Mouse (Mus musculus): ENCODE data around the gene Ceacam2. TPM values are rescaled to one million over a fixed set of nuclear protein-coding genes. Genes with fewer than 3 reads are reported as not detected.
"Not testable (repeated sequence)": the region's sequence is repeated elsewhere in the genome, so short reads cannot be mapped to it uniquely, and the experiment has no call there.

The Ceacam2 gene
- polyA plus RNA-seq, 1 experiment from 2014 or later, result not detected

DNA sequence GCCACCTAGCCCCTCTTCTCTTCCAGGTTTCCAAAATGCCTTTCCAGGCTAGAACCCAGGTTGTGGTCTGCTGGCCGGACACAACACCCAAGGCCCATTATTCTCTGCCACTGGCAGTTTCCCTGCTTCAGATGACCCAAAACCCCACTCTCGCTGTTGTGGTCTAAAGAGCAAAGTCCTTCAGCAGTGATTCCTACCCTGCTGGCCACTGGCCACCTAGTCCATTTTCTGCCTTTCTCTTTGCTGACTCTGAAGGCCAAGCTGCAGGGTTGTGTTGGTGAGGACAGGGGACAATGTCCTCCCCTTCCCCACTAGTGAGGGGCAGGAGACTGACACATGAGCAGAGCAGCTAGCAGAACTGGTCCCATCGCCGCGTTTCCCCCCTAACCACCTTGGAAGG is 35.4 kb upstream of the Ceacam2 start:
- Histone ChIP-seq H3K27ac (replicated peaks; ENCODE audit: low read depth, low read length) (no peak overlapping the region), H3K9me3 (ENCODE audit: control insufficient read depth, low read length) (no peaks in the 10 kb centered on the region), H3K4me2 (ENCODE audit: low read depth, severe bottlenecking) (no peak overlapping the region), H3K4me1 (ENCODE audit: control insufficient read depth, insufficient read depth, low read length) (no peaks in the 10 kb centered on the region), H3K9ac (ENCODE audit: low read length) (no peak overlapping the region), H3K4me3 (ENCODE audit: low read depth, low read length) (no peak overlapping the region), H3K27me3 (ENCODE audit: control insufficient read depth, insufficient read depth, low read length) (no peaks in the 10 kb centered on the region), H3K36me3 (ENCODE audit: control insufficient read depth, insufficient read depth, low read length) (no peaks in the 10 kb centered on the region)
- ATAC-seq (ENCODE audit: insufficient number of reproducible peaks, low FRiP score, low TSS enrichment, low read depth), result no peak
- no peak for DNase-seq (ENCODE audit: low spot score)
- 78% methylated on average over 5 of the region's 5 CpGs for WGBS

DNA sequence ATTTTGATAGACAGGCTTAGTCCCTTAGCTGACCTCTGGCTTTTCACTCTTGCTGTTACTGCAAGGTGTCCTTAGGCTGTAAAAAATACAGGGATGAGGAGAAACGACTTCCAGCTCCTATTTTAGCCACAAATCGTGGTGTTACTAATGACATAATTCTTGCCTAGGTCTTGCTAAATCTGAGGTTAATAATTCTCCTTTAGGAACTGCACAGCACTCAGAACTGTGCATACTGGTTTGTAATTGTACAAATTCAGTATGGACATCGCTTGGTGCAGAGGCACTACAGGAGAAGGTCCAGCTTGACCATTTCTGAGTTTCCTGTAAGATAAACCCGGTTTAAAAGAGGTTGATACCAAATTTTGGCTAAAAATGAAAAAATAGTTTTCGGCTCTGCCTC is 34.1 kb upstream of the Ceacam2 start:
- not testable (repeated sequence) for H3K27me3 ChIP-seq (ENCODE audit: control insufficient read depth, insufficient read depth, low read length); H3K9ac ChIP-seq (ENCODE audit: low read length); H3K9me3 ChIP-seq (ENCODE audit: control insufficient read depth, low read length); H3K27ac ChIP-seq (replicated peaks; ENCODE audit: low read depth, low read length); H3K36me3 ChIP-seq (ENCODE audit: control insufficient read depth, insufficient read depth, low read length); H3K4me2 ChIP-seq (ENCODE audit: low read depth, severe bottlenecking); DNase-seq (ENCODE audit: low spot score); H3K4me1 ChIP-seq (ENCODE audit: control insufficient read depth, insufficient read depth, low read length); H3K4me3 ChIP-seq (ENCODE audit: low read depth, low read length); ATAC-seq (ENCODE audit: insufficient number of reproducible peaks, low FRiP score, low TSS enrichment, low read depth)
- WGBS, result 78% methylated on average over 5 of the region's 5 CpGs

DNA sequence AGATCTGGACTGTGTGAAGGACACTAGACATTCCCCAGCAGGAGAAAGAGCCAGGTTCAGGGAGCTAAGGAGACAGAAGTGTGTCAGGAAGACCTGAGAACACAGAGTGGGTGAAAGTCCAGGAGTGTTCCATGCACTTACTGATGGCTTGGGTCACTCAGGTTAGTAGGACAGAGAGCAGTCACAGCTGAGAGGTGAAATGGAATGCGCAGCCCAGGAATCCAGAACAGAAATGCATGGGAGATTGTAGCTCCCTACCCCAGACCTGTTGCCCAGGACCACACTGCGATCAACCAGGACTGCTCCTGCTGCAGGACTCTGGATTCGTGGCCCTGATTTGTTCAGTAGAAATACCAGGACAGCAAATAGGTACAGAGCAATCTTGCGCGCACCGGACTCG is 29.1 kb upstream of the Ceacam2 start:
- Histone ChIP-seq H3K27ac (replicated peaks; ENCODE audit: low read depth, low read length) (no peak overlapping the region), H3K9ac (ENCODE audit: low read length) (no peak overlapping the region), H3K4me3 (ENCODE audit: low read depth, low read length) (no peak overlapping the region), H3K9me3 (ENCODE audit: control insufficient read depth, low read length) (no peaks in the 10 kb centered on the region; the same call in 1 of the 2 replicates), H3K36me3 (ENCODE audit: control insufficient read depth, insufficient read depth, low read length) (no peaks in the 10 kb centered on the region), H3K27me3 (ENCODE audit: control insufficient read depth, insufficient read depth, low read length) (no peaks in the 10 kb centered on the region), H3K4me1 (ENCODE audit: control insufficient read depth, insufficient read depth, low read length) (no peaks in the 10 kb centered on the region), H3K4me2 (ENCODE audit: low read depth, severe bottlenecking) (no peak overlapping the region)
- ATAC-seq (ENCODE audit: insufficient number of reproducible peaks, low FRiP score, low TSS enrichment, low read depth) (no peak), DNase-seq (ENCODE audit: low spot score) (no peak)
- 93% methylated on average over 7 of the region's 7 CpGs for WGBS

DNA sequence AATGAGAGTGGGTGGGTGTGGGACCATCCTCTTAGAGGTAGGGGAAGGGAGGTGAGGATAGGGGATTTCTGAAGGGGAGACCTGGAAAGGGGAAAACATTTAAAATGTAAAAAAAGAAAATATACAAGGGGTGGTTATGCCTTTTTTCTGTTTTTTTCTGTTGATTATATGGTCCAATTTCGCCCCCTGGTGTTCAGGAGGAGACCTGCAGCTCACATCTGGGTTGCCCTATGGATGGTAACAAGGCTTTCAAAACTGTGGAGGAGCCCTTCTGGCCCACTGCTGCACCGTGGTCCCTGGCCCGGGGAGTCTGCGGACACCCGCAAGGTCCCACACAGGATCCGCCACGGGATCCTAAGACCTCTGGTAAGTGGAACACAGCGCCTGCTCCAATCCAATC is 1.8 kb upstream of the Ceacam2 start:
- H3K9me3 ChIP-seq (ENCODE audit: control insufficient read depth, low read length); H3K9ac ChIP-seq (ENCODE audit: low read length); ATAC-seq (ENCODE audit: insufficient number of reproducible peaks, low FRiP score, low TSS enrichment, low read depth); H3K27me3 ChIP-seq (ENCODE audit: control insufficient read depth, insufficient read depth, low read length); H3K4me3 ChIP-seq (ENCODE audit: low read depth, low read length); H3K4me2 ChIP-seq (ENCODE audit: low read depth, severe bottlenecking); H3K4me1 ChIP-seq (ENCODE audit: control insufficient read depth, insufficient read depth, low read length); DNase-seq (ENCODE audit: low spot score); H3K27ac ChIP-seq (replicated peaks; ENCODE audit: low read depth, low read length); H3K36me3 ChIP-seq (ENCODE audit: control insufficient read depth, insufficient read depth, low read length): not testable (repeated sequence)
- whole genome bisulfite sequencing, result 74% methylated on average over 8 of the region's 8 CpGs

DNA sequence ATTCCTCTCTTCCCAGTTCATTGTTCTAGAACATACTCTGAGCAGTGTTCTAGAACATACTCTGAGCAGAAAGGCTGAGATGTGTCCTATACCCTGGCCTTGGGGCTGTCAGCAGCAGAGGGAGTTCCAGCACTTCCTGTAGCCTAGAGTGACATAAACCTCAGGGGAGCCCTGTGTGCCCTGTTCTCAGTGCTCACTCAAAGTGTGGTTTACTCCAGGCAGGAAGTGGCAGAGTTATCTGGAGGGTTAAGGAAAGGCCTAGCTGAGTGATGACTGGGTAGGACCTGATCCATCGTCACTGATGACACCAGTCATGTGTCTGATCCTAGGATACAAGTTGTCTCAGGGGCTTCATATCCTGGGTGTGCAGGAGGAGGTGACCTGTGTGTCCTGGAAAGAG is 297 bp upstream of the Ceacam2 start:
- no CpG with 5 or more reads among the region's 1 CpGs for whole genome bisulfite sequencing
- H3K9me3 ChIP-seq (ENCODE audit: control insufficient read depth, low read length); H3K27ac ChIP-seq (replicated peaks; ENCODE audit: low read depth, low read length); DNase-seq (ENCODE audit: low spot score); H3K4me2 ChIP-seq (ENCODE audit: low read depth, severe bottlenecking); H3K4me3 ChIP-seq (ENCODE audit: low read depth, low read length); H3K36me3 ChIP-seq (ENCODE audit: control insufficient read depth, insufficient read depth, low read length); H3K27me3 ChIP-seq (ENCODE audit: control insufficient read depth, insufficient read depth, low read length); H3K9ac ChIP-seq (ENCODE audit: low read length); H3K4me1 ChIP-seq (ENCODE audit: control insufficient read depth, insufficient read depth, low read length); ATAC-seq (ENCODE audit: insufficient number of reproducible peaks, low FRiP score, low TSS enrichment, low read depth): not testable (repeated sequence)

DNA sequence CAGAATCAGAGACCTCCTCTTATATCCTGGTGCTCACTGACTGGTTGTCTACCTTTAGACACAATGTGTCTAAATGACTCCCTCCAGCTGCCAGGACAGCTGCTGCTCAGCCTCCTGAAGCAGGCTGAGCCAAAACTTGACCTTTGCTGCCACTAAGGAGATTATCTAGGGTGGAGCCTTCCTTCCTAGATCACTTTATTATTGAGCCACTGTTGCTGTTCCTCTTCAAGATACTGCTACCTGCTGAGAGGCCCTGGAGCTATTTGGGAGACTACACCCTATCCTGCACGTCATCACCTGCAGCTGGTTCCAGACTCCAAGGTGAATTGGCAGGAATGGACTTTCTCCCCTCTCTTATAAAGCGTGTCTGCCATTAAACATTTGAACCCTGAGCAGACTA is 8.8 kb downstream of the Ceacam2 start:
- Histone ChIP-seq H3K27ac (replicated peaks; ENCODE audit: low read depth, low read length) (no peak overlapping the region), H3K9me3 (ENCODE audit: control insufficient read depth, low read length) (no peaks in the 10 kb centered on the region), H3K4me3 (ENCODE audit: low read depth, low read length) (no peak overlapping the region), H3K27me3 (ENCODE audit: control insufficient read depth, insufficient read depth, low read length) (no peaks in the 10 kb centered on the region), H3K4me2 (ENCODE audit: low read depth, severe bottlenecking) (no peak overlapping the region), H3K36me3 (ENCODE audit: control insufficient read depth, insufficient read depth, low read length) (no peaks in the 10 kb centered on the region), H3K9ac (ENCODE audit: low read length) (no peak overlapping the region), H3K4me1 (ENCODE audit: control insufficient read depth, insufficient read depth, low read length) (no peaks in the 10 kb centered on the region)
- DNase-seq (ENCODE audit: low spot score) (no peak), ATAC-seq (ENCODE audit: insufficient number of reproducible peaks, low FRiP score, low TSS enrichment, low read depth) (no peak)
- 83% methylated on average over 2 of the region's 2 CpGs for WGBS

DNA sequence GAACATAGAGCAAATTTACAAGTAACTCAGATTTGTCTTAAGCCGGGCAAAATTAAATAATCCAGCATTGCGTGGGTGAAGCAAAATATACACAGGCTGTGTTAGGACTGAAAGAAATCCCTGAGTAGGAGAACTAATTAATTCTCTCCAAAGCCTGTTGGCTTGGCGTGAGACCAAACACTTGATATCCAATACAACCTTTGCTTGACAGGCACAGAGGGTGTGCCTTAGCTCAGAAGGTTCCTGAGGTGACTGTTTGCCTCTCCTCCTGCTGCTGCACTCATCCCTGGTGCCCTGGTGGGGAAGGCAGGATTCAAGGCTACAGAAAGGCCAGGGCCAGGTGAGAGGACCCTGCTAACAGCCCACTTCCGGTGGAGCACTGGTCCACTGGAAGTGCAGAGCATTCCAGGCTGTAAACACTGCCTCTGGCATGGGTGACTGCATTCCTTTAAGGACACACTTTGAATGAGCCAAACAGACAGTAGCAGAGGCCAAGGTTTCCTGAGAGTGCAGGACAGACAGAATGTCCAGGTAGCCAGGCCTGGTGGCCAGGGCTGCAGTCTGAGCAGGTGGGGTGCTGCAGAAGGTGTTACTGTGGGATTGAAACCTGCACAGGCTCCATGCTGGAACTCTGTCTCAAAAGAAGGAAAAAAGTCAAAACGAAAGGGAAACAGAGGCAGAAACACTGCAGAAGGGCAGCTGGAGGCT is 23.4 kb downstream of the Ceacam2 start:
- H3K27me3 ChIP-seq (ENCODE audit: control insufficient read depth, insufficient read depth, low read length); H3K4me1 ChIP-seq (ENCODE audit: control insufficient read depth, insufficient read depth, low read length); H3K27ac ChIP-seq (replicated peaks; ENCODE audit: low read depth, low read length); H3K4me2 ChIP-seq (ENCODE audit: low read depth, severe bottlenecking); H3K4me3 ChIP-seq (ENCODE audit: low read depth, low read length); H3K36me3 ChIP-seq (ENCODE audit: control insufficient read depth, insufficient read depth, low read length); DNase-seq (ENCODE audit: low spot score); ATAC-seq (ENCODE audit: insufficient number of reproducible peaks, low FRiP score, low TSS enrichment, low read depth); H3K9ac ChIP-seq (ENCODE audit: low read length); H3K9me3 ChIP-seq (ENCODE audit: control insufficient read depth, low read length): not testable (repeated sequence)
- WGBS, result 85% methylated on average over 2 of the region's 5 CpGs

DNA sequence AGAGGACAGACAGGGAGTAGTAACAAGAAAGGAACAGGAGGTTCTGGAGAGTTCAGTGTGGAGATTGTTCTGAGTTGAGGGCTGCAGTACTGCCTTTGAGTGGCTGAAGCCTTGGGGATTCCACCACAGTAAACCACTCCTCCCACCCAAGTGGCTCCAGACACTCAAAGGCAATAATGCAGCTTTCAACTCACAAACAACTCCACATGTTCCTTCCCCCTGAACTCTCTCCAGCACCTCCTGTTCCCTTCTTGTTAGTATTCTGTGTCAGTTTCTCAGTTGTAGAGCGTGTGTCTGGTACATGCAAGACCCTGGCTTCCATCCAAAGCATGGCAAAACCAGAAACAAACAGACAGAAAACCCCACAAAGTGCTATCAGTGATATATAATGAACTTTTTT is 24.0 kb downstream of the Ceacam2 start:
- H3K36me3 ChIP-seq (ENCODE audit: control insufficient read depth, insufficient read depth, low read length); ATAC-seq (ENCODE audit: insufficient number of reproducible peaks, low FRiP score, low TSS enrichment, low read depth); H3K4me1 ChIP-seq (ENCODE audit: control insufficient read depth, insufficient read depth, low read length); H3K27me3 ChIP-seq (ENCODE audit: control insufficient read depth, insufficient read depth, low read length); H3K9me3 ChIP-seq (ENCODE audit: control insufficient read depth, low read length); H3K27ac ChIP-seq (replicated peaks; ENCODE audit: low read depth, low read length); H3K4me3 ChIP-seq (ENCODE audit: low read depth, low read length); H3K9ac ChIP-seq (ENCODE audit: low read length); H3K4me2 ChIP-seq (ENCODE audit: low read depth, severe bottlenecking); DNase-seq (ENCODE audit: low spot score): not testable (repeated sequence)
- 67% methylated on average over 1 of the region's 1 CpGs for WGBS

DNA sequence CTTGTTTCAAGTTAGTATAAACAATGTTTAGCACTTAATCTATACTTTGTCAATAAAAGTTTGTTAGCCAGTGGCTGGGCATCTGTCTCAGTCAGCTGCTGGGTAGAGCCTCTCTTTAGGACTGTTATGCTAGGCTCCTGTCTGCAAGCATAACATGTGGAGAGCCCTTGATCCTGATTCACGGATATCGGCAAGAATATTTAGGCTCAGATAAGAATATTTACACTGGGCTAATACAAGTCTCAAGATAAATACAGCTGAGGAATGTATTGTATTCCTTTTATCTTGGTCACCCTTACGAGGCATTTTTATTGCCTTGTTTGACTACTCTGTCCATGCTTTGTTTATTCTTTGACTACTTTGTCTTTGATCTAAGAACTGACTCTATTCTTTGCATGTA is 29.7 kb downstream of the Ceacam2 start:
- ATAC-seq (ENCODE audit: insufficient number of reproducible peaks, low FRiP score, low TSS enrichment, low read depth) (no peak), DNase-seq (ENCODE audit: low spot score) (no peak)
- Histone ChIP-seq H3K27ac (replicated peaks; ENCODE audit: low read depth, low read length) (no peak overlapping the region), H3K4me1 (ENCODE audit: control insufficient read depth, insufficient read depth, low read length) (no peaks in the 10 kb centered on the region), H3K27me3 (ENCODE audit: control insufficient read depth, insufficient read depth, low read length) (no peaks in the 10 kb centered on the region), H3K36me3 (ENCODE audit: control insufficient read depth, insufficient read depth, low read length) (no peaks in the 10 kb centered on the region), H3K4me2 (ENCODE audit: low read depth, severe bottlenecking) (no peak overlapping the region), H3K9ac (ENCODE audit: low read length) (no peak overlapping the region), H3K9me3 (ENCODE audit: control insufficient read depth, low read length) (no peaks in the 10 kb centered on the region), H3K4me3 (ENCODE audit: low read depth, low read length) (no peak overlapping the region)
- WGBS, result 12% methylated on average over 3 of the region's 3 CpGs
